Mouse (Mus musculus): ENCODE measurements around the gene Pdgfb.

Pdgfb gene

DNA sequence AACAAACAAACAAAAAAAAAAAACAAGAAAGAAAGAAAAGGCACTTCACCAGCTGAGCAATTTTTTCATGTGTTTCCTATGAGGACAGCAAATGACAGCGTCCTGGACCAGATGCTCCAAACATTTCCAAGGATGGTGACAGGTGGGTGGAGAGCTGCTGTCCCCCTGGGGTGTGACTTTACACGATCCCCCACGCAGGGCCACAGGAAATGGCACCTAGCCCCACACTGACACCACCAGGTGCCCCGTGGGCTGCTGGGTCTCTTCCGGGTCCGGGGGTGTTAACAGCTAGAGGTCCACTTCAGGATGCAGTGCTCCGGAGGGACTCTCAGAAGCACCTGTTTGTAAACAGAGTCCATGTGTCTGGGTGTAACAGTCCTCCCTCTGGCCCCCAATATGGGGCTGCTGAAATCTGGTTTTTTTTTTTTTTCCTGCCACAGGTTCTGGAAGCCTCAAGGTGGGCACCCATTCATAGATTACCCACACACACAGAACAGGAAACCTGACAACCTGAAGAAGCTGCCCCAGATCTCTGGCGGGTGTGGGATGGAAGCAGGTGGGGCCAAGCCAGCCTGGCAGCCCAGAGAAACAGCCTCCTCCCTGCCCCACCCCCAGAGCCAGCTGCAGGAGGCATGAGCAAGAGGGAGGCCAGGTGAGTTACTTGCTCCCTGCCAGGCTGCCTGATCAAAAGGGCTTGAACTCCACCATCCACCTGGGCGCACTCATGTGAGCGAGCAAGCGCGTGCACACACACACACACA is 5.2 kb downstream of the Pdgfb start:
- DNase-seq (ENCODE audit: low read depth, low spot score), result no peak

DNA sequence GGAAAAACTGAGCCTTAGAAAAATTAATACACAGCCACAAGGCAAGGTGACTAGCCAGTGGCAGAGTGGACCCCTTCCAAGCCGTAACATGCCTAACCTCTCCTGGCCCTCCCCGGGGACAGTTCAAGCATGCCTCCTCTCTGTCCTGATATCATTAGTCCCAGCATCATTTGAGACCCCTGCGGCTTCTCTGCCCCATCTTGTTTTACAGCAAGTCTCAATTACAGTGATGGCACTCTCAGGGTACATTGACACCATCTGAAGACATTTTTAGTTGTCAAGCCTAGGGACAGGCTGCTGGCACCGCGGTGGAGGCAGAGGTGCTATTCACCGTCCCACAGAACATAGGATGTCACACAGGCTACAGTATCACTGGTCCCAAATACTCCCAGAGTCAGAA is 6.3 kb downstream of the Pdgfb start:
- no peak for DNase-seq (ENCODE audit: low read depth, low spot score)

DNA sequence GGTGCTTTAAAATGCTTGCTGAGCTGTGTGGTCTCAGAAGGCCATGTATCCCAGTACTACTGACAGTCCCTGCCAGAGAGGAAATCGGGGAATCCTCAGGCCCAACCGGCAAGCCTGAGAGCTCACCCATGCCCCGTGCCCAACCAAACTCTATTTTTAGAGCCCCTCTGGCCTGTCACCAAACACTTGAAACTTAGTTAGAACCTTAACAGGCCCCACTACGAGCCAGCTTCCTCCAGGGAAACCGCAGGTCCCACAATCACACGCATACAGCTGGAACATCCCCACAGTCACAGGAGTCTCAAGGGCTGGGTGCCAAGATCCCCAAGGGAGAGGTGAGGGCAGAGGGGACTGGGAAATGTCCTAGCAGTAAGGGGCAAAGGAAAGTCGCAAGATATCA is 8.6 kb downstream of the Pdgfb start:
- no peak for DNase-seq (ENCODE audit: low read depth, low spot score)

DNA sequence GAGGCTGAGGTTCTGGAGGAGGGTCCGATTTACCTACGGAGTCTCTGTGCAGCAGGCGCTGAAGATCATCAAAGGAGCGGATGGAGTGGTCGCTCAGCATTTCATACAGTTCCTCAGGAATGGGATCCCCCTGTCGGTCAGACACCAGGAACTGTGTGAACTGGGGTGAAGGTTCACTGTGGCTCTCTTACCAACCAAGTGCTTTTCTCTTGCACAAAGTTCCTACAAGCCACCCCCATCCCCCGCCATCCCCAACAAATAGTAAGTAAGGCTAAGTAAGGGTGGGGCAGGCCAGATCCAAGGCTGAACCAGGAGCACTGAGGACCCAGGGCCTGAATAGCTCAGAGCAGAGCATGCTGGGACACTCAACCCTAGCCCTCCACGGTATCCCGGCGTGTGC is 9.3 kb downstream of the Pdgfb start:
- DNase-seq (ENCODE audit: low read depth, low spot score), result no peak

DNA sequence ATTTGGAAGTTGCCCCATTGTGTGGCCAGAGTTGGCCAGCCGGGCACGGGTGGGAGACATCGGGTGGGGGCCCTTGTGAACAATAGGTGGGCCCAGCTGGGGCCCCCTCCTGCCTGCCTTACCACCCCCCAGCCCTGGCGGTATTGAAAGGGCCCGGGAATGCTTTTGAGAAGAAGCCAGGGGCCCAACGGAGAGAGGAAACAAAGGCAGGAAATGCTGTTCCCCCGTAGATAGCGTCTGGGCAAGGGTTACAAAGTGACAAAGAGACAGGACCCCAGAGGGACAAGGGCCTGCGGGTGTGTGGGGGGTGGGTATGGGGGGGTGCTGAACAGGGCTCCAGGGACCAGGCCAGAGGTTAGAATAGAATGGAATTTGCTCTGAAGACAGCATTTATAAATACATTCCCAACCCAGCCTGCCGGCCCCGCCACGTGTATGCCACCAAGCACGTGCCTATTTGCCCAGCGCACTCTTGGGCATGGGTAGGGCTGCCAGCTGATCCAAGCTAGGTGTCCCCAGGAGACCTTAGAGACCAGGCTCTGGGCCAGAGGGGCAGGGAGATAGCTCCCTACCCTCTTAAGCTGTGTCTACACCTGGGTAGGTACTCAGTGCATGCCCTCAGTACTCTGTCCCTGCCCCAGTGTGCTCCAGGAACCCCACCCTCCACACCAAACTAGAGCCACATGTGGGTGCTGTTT is 10.0 kb downstream of the Pdgfb start:
- no peak for DNase-seq (ENCODE audit: low read depth, low spot score)

DNA sequence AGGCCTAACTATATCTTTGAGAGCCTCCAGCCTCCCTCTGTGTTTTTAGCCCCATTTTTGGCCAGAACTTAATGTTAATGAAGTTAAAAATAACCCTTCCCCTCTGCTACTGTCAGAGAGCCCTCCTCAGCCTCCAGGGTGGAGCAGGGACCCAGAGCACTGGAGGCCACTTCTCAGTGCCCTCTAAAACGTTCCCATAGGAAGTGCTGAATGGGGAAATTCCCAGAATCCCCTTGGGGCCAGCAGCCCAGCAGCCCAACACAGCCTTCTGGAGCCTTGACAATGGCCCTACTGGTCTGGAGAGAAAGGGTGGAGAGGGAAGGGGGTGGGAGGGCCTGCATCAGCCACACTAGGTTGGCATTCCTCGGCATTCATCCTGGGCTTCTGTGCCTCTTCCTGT is 11.2 kb downstream of the Pdgfb start:
- no peak for DNase-seq (ENCODE audit: low read depth, low spot score)

DNA sequence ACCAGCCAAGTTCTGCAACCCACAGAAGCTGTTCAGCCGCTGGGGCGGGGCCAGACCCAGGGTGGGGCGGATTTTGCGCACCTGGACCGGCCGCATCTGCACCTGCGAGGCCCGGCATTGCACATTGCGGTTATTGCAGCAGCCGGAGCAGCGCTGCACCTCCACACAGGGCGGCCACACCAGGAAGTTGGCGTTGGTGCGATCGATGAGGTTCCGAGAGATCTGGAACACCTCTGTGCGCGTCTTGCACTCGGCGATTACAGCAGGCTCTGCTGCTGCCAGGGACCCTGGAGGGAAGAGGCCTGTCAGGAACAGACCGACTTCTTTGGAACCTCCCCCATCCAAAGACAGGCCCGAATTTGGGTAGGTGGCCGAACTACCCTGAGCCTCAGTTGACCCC is 13.2 kb downstream of the Pdgfb start:
- no peak for DNase-seq (ENCODE audit: low read depth, low spot score)

DNA sequence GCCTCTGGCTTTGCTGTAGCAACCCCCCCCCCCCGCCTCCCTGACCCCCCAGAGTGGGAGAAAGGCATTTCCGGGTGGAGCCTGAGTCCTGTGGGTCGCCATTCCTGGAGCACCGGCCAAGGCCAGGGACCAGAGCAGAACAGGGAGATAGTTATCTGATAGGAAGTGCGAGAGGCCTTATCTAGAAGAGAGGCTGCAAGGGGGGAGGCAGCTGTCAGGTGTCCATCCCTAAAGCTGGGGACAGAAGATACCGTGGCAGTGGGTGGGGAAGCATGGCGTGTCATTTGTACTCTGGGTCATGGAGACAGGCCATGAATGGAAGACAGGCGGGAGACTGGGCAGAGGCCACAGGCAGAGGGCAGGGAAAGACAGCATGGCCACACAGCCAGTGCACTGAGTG is 14.1 kb downstream of the Pdgfb start:
- no peak for DNase-seq (ENCODE audit: low read depth, low spot score)

DNA sequence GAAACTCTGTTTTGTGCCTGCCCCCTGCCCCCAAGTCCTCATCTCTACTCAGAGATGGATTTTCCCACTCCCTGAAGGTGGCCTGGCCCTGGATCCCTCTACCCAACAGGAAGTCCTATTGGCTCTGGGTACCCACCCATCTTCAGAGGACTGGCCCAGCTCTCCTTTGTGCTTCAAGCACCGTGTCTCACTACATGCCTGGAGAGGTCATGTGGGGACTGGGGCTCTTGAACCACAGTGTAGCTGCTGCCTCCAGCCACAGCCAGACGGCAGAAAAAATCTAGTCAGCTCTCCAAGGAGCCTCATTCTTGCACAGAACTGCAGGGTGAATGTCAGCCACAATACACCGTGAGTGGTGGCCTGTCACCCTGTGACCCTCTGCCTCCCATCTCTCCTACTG is 16.8 kb downstream of the Pdgfb start:
- no peak for DNase-seq (ENCODE audit: low read depth, low spot score)

DNA sequence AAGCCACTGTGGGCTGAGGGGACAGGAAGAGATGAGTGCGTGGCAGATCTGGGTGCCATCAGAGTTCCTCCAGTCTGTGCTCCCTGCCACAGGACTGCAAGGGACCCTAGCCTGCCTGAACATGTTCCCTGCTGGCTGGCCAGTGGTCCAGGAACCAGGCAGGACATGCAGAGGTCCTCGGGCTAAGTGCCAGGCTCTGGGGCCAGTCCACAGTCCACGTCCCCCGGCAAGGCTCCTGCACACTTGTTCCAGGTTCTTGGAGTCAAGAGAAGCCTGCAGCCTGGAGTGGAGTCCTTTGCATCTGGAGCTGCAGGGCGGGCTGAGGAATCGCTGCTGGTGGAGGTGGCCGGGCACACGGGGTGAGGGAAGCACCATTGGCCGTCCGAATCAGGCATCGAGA is 18.0 kb downstream of the Pdgfb start:
- no peak for DNase-seq (ENCODE audit: low read depth, low spot score)

DNA sequence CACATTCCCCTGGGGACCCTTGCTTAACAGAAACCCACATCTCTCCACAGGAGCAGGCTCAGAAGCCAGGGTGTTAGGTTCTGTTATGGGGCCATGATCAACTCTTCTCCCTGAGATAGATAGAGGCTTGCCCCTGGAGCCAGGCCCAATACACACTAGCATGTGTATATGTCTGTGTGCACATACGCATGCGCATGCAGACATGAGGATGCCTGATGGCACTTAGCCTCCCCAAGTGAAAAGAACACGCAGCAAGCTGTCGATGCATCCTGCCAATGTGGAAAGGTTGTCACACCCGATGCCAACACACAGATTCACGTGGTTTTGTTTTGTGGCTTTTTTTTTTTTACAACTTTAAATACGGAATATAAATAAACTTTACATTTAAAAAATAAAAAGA is 19.2 kb downstream of the Pdgfb start:
- no peak for DNase-seq (ENCODE audit: low read depth, low spot score)

DNA sequence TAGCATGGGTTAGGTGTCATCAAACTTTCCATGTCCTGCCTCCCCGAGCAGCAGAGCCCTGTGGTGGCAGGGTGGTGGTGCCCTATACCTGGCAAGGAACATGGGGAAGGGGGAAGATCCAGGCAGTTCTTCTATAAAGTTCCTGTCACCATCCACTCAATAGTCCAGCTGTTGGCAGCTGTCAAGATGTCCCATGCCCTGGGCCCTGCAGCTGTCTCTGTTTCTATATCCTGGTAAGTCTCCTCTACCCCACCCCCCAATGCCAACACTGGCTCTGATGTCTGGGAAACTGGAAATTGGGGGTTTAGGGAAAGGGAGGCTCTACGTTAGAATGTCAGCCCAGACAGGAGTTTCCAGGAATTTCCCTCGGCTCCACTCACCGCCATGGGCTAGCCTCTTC is 20.2 kb downstream of the Pdgfb start:
- no peak for DNase-seq (ENCODE audit: low read depth, low spot score)

DNA sequence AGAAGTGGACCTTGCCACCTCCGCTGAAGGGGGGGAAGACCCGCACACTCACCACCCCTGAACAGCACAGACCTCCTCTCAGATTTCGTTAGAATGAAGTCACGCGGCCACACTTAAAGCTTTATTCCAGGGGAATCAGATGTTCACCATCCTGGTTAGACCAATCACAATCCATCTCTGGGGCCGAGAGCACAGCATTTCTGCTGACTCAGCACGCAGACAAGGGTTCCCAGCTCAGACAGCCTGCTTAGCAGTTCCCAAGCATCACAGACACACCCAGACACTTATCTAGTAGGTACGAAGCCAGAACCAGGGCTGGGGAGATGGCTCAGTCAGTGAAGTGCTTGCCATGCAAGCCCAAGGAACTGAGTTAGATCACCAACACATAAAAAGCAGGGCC is 28.6 kb downstream of the Pdgfb start:
- DNase-seq (ENCODE audit: low read depth, low spot score), result no peak

DNA sequence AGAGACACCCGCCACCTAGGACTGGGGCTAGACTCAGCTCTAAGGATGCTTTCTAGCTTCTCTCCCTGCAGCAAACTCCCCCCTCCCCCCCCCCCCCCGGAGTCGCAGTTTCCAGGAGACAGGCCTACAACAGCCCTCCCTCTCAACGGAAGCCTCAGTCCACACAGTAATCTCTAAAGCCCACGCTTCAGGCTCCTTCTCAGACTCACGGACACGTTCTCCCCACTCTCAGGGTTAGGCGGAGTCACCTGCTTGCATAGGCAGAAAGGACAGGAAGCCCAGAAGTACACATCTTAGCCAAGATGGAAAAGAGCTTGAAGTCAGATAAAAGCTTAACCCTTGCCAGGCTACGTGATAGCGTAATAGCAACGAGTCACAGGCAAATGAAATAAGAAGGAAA is 29.3 kb downstream of the Pdgfb start:
- no peak for DNase-seq (ENCODE audit: low read depth, low spot score)

DNA sequence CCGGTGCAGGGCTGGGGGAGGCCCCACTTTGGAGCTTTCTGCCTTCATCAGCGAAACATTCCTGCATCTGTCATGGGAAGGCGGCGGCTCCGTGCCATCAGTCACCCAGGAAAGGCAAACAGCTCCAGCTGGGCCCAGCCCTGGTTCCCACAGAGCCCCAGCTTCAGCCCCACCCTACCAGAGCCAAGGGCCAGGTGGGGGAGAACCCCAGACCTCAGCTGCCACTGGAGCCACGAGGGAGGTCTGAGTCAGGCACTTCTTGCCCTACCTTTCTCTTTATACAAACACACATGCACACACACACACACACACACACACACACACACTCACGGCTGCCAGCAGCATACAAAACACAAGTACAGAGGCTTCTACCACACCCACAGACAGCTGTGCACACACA is 30.6 kb downstream of the Pdgfb start:
- DNase-seq (ENCODE audit: low read depth, low spot score), result no peak

DNA sequence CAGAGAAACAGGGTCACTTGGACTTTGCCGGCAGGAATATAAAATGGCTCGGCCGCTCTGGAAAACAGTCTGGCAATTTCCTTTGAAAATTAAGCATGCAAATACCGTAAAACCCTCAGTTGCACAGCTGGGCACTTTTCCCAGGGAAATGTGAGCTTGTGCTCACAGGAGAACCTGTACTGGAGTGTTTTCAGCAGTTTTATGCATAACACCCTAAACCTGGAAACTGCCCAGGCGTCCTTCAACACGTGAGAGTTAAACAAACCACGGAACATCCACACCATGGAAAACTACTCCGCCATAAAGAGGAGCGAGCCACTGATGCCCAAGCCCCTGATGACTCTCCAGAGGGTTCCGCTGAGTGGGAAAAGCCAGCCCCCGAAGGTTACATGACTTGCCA is 34.1 kb downstream of the Pdgfb start:
- DNase-seq (ENCODE audit: low read depth, low spot score), result no peak

DNA sequence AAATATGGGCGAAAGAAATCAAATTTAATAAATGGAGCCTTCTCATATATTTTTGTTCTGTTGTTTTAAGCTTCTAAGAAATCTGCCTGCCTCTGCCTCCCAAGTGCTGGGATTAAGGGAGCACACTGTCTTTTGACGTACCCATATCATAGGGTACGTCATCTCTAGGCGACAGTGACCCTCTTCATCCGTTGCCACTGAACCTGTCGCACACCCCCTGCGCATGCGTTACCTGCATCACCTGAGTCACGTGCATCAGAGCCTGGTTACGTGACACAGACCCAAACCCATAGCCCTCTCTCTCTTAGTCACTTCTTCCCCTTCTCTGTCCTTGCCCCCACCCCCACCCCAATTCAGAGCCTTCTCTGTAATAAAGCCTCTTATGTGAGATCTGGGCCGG is 42.6 kb downstream of the Pdgfb start:
- no peak for DNase-seq (ENCODE audit: low read depth, low spot score)

DNA sequence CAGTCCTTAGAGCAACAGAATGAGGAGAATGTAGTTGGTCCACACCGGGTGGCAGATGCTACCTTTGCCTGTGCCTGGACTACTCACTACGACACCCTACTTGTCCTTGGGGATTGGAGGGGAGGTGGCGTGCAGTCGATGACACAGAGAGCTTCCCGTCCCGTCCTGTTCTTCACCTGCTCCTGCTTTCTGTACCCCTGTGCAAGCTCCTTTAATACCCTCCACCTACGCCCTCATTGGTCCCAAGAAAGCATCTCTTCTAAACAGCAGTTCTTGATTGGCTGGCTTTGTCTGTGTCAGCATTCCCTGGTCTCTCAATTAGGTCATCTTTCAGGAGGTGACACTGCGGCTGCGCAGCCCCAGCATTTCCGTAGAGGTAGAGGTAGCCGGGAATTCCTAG is 43.8 kb downstream of the Pdgfb start, which contains the start of gene Cbx7:
Gene Cbx7 (minus strand): TSS at position 180 of the 400 bp plus-strand sequence.
- no peak for DNase-seq (ENCODE audit: low read depth, low spot score)

DNA sequence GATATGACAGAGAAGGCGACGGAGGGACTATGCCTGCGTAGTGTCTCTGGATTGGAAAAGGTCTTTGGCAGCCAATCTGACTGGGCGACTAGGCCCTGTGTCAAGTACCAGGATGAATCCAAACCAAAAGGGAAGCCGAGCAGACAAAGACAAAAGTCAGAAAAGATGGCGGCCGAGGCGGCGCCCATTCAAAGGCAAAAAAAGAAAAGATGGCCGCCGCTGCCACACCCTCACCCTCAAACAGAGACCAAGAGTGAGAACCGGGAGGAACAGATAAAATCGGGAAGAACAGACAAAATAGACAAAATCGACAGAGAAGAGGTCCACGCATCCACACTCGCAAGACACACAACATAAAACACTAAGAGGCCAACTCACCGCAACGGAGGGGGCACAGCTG is 44.3 kb downstream of the Pdgfb start:
- no peak for DNase-seq (ENCODE audit: low read depth, low spot score)

DNA sequence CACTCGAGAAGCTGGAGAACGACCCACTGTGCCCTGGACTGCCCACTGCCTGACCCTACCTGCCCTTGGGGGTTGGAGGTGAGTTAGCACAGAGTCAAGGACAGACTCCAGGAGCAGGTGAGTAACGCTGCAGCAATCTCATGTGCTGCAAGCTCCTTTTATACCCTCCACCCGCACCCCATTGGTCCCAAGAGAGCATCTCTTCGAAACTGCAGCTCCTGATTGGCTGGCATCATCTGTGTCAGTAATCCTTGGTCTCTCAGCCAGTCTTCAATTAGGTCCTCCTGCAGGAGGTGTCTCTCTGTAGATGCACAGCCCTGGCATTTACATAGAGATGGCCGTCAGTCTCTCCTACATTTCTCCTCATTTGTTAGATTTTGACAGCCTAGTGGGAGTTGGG is 47.4 kb downstream of the Pdgfb start:
- no peak for DNase-seq (ENCODE audit: low read depth, low spot score)

DNA sequence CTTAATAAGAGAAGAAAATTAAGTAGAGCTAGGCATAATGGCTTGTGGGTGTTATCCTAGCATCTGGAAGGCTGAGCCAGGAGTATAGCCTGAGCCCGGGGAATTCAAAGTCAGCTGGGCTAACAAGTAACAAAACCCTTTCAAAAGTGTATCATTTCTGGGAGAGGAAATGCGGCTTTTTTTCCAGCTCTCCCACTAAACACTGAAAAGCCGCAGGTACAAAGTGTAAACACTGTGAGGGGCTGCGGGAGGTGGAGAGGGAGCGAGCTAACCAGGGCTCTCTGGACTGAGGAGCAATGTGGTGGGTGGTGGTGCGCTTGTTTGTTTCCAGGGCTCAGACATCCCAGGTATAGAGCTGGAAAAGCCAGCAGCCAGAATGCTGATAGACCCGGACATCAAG is 50.4 kb downstream of the Pdgfb start:
- DNase-seq (ENCODE audit: low read depth, low spot score), result no peak

DNA sequence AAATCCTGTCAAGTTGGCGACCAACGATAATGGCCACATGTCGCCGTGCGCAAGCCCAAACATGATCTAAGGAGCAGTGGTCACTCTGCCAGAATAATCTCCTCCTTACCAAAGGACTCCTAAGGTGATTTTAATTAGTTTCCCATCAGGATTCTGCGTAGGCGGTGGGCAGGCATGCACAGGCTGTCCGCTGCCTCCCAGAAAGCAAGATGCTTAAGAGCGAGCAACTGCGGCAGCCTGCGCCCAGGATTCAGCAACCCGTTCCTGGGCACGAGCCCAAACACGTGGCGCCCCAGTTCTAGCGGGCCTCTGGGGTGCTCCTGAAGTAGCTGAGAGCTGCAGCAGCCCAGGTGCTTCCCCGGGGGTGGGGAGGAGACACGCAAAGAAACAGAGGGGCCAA is 52.1 kb downstream of the Pdgfb start:
- DNase-seq (ENCODE audit: low read depth, low spot score), result no peak

DNA sequence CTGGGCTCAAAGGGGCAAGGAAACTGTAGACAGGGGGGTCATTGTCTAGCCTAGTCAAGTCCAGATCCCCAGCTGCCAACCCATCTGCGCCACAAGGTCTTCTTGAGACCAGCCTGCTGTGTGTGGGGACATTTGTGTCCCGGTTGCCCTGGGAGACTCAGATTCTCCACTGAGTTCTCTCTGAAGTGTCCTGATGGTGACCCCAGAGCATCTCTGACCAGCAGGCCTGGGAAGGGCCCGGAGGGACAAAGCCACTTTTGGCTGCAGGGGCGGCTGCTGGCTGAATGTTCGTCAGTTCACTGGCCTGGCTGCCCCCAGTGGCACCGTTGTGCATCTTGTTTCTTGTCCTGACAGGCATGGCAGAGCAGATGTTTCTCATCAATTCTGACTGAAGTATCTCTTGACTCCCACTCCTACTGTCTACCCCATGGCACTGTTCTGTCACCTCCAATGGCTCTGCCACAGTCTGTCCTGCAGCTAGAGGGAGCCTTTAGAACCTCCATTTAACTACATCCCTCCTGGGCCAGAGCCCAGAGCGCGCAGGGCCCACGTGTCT is 53.3 kb downstream of the Pdgfb start:
- DNase-seq (ENCODE audit: low read depth, low spot score), result no peak

All from c-Kit-negative CD71-positive TER-119-positive erythroid progenitor cells, embryonic 14.5 days (primary cell).